Mouse (Mus musculus) stomach, embryonic 14.5 days (tissue): Measurements from ENCODE around the gene Fthl17e. TPM values are rescaled to one million over a fixed set of nuclear protein-coding genes. Genes with fewer than 3 reads are reported as not detected.

Experiments used
- polyA plus RNA-seq: library from polyadenylated mRNA; unstranded; fragments of >200 nt; fragmentation: Nextera tagmentation; extraction: Ambion mirVana; gene quantifications from 2 replicates; pipeline ENCODE4 v1.2.1, GENCODE M21; 2014

Gene Fthl17e
- polyA plus RNA-seq, 1 experiment from 2014 or later: not detected

Other genes with a start within 250 kb of the Fthl17e start
- not detected in 2 replicates for gene Ssxb5, start 229.8 kb upstream of the Fthl17e start, polyA plus RNA-seq
- gene Gm6592, start 189.5 kb upstream of the Fthl17e start, polyA plus RNA-seq: not detected in 2 replicates
- not detected in 2 replicates for gene Gm5751, start 159.2 kb upstream of the Fthl17e start, polyA plus RNA-seq
- gene B630019K06Rik, start 141.1 kb upstream of the Fthl17e start, polyA plus RNA-seq: 5.6 and 6.3 TPM in 2 replicates
- not detected in 2 replicates for gene Fthl17b, start 70.5 kb upstream of the Fthl17e start, polyA plus RNA-seq
- not detected in 2 replicates for gene Fthl17c, start 56.9 kb upstream of the Fthl17e start, polyA plus RNA-seq
- gene Fthl17d, start 46.7 kb upstream of the Fthl17e start, polyA plus RNA-seq: not detected in 2 replicates
- gene Fthl17f, start 29.5 kb downstream of the Fthl17e start, polyA plus RNA-seq: not detected in 2 replicates
- not detected in 2 replicates for gene 4930402K13Rik, start 71.1 kb downstream of the Fthl17e start, polyA plus RNA-seq
- gene Lancl3, start 166.4 kb downstream of the Fthl17e start, polyA plus RNA-seq: 1.8 and 1.9 TPM in 2 replicates
- gene Gm14862, start 223.4 kb downstream of the Fthl17e start, polyA plus RNA-seq: not detected in 2 replicates
- gene Xk, start 239.3 kb downstream of the Fthl17e start, polyA plus RNA-seq: 4.1 and 5.0 TPM in 2 replicates